Mouse (Mus musculus): ENCODE results near the gene Hint1. TPM values are rescaled to one million over a fixed set of nuclear protein-coding genes. Genes with fewer than 3 reads are reported as not detected.

The Hint1 gene
- polyA plus RNA-seq, 1 experiment from 2014 or later: 815 TPM

DNA sequence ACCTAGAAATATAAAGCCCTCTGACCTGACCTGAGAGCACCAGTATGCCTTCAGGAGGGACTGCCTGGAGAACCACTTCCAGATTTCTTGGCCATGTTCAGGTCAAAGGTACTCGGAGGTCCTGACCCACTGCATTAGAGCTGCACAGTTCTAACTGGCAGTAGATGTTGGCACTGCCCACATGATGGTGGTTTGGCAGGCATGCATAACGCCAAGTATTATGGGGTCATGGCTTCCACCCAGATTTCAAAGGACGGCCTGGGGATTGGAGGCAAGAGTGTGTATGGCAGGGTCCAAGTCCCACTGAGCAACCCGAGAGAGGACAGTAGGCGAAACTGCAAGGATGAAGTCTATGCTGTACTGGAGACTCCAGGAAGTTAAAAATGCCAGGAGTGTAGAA, 47.7 kb downstream of the Hint1 start:
- ATAC-seq (no peak), DNase-seq (ENCODE audit: low read depth, low spot score) (no peak)
- no peak for TF ChIP-seq CTCF (IDR thresholded peaks at IDR 0.05)
- CTCF ChIA-PET: interaction anchor here (1.2 kb wide), 1 partner anchor 70 kb away, joined by 3 read pairs; no protein-coding TSS in a partner anchor
- POLR2A ChIA-PET: interaction anchor here (0.6 kb wide), 1 partner anchor 14 kb away, joined by 3 read pairs; no protein-coding TSS in a partner anchor
- no peaks in the 10 kb centered on the region for H3K27me3 ChIP-seq
- in situ Hi-C loops (cut with MboI; ENCODE audit: low pct_unique_long_range_greater_than_20kb): no loop called here

DNA sequence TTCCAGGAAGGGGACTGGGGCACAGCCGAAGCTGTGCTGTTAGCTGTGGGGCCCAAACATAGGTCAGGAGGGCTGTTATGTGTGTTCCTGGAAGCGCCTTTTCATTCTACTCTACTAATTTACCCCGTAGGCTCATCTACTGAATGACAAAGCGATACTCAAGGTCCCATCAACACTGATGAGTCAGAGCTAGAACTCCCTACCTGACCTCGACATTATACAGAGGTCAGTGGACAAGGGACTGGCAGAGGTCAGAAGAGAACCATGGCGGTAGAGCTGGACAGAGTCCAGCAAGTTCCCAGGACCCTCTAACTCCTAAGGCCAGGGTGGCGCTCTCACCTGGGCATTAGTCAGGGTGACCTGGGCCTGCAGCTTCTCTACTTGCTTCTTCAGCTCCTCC, 51.3 kb downstream of the Hint1 start:
- no peak for TF ChIP-seq CTCF (IDR thresholded peaks at IDR 0.05)

DNA sequence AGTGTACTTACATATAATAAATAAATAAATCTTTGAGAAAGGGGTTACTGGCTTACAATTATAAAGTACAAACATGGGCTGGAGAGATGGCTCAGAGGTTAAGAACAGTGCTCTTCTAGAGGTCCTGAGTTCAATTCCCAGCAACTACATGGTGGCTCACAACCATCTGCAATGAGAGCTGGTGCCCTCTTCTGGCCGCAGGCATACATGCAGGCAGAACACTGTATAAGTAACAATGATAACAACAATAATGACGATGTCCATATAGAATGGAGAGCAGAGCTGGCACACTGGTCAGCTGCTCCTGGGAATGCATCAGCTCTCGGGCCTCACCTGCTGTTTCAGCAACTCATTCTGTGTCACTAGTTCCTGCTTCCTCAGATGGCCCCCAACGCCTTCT, 52.1 kb downstream of the Hint1 start:
- H3K27me3 ChIP-seq: no peaks in the 10 kb centered on the region
- in situ Hi-C loops (cut with MboI; ENCODE audit: low pct_unique_long_range_greater_than_20kb): no loop called here
- ChIA-PET CTCF (interaction anchor here (1.1 to 1.5 kb wide), 5 partner anchors 11 to 66 kb away, joined by 3 to 5 read pairs (median 5); no protein-coding TSS in a partner anchor), POLR2A (no interaction called here)
- DNase-seq (ENCODE audit: low read depth, low spot score): no peak
- no peak for ATAC-seq
- no peak for TF ChIP-seq CTCF (IDR thresholded peaks at IDR 0.05)

More for the DNA sequence above, 51.3 kb downstream of the Hint1 start:
- POLR2A ChIA-PET: no interaction called here
- in situ Hi-C loops (cut with MboI; ENCODE audit: low pct_unique_long_range_greater_than_20kb): no loop called here
- ATAC-seq (no peak), DNase-seq (ENCODE audit: low read depth, low spot score) (no peak)
- no peaks in the 10 kb centered on the region for H3K27me3 ChIP-seq
- CTCF ChIA-PET: interaction anchor here (1.1 to 1.3 kb wide), 4 partner anchors 10 to 67 kb away, joined by 3 to 5 read pairs (median 4); no protein-coding TSS in a partner anchor

Other genes starting within 250 kb of the Hint1 start
- 66.1 TPM for gene Cdc42se2, start 78.7 kb upstream of the Hint1 start, polyA plus RNA-seq (2021)
- gene Lyrm7, start 5.5 kb upstream of the Hint1 start, polyA plus RNA-seq (2021): 16.3 TPM
- gene Gpx3, start 36.1 kb downstream of the Hint1 start, polyA plus RNA-seq (2021): 1,215 TPM
- 53.2 TPM for gene Tnip1, start 96.5 kb downstream of the Hint1 start, polyA plus RNA-seq (2021)
- gene Anxa6, start 167.1 kb downstream of the Hint1 start, polyA plus RNA-seq (2021): 333 TPM
- not detected for gene Ccdc69, start 211.7 kb downstream of the Hint1 start, polyA plus RNA-seq (2021)
- 51.9 TPM for gene Gm2a, start 231.7 kb downstream of the Hint1 start, polyA plus RNA-seq (2021)

Measured in Patski (cell line).